Mouse (Mus musculus) midbrain, embryonic 13.5 days (tissue): ENCODE measurements around the gene Prokr1. TPM values are rescaled to one million over a fixed set of nuclear protein-coding genes. Genes with fewer than 3 reads are reported as not detected.
A peak's percentile ranks its signal among the peaks of the same experiment; 100 is the strongest.
"Not testable (repeated sequence)": the region's sequence is repeated elsewhere in the genome, so short reads cannot be mapped to it uniquely, and the experiment has no call there.

Experiments used
- ATAC-seq: fragments of 200-750 bp; cut with Nextera tagmentation; 2 replicates; pipeline ENCODE4 v1.8.0; 2017; ENCODE audit warnings: mild to moderate bottlenecking, moderate TSS enrichment, moderate library complexity
- H3K27ac ChIP-seq: fragments of 300-500 bp; sonication (generic); 2 replicates; pipeline ENCODE4 v1.5.1; 2015; ENCODE audit warnings: inconsistent platforms, mild to moderate bottlenecking, moderate library complexity
- H3K27me3 ChIP-seq: fragments of 300-500 bp; sonication (generic); 2 replicates; pipeline ENCODE4 v1.6.1; 2015; ENCODE audit warnings: mild to moderate bottlenecking, inconsistent platforms
- H3K36me3 ChIP-seq: fragments of 300-500 bp; sonication (generic); 2 replicates; pipeline ENCODE4 v1.6.1; 2015; ENCODE audit warnings: mild to moderate bottlenecking, inconsistent platforms
- H3K4me1 ChIP-seq: fragments of 300-500 bp; sonication (generic); replicated peaks from 2 replicates; pipeline ENCODE4 v1.6.1; 2015; ENCODE audit warnings: inconsistent platforms
- H3K4me2 ChIP-seq: fragments of 300-500 bp; sonication (generic); replicated peaks from 2 replicates; pipeline ENCODE4 v1.6.1; 2015; ENCODE audit warnings: moderate library complexity, mild to moderate bottlenecking, inconsistent platforms
- H3K4me3 ChIP-seq: fragments of 300-500 bp; sonication (generic); replicated peaks from 2 replicates; pipeline ENCODE4 v1.5.1; 2015; ENCODE audit warnings: mild to moderate bottlenecking, inconsistent platforms
- H3K9ac ChIP-seq: fragments of 300-500 bp; sonication (generic); replicated peaks from 2 replicates; pipeline ENCODE4 v1.6.1; 2015; ENCODE audit warnings: mild to moderate bottlenecking, inconsistent platforms
- H3K9me3 ChIP-seq: fragments of 300-500 bp; sonication (generic); 2 replicates; pipeline ENCODE4 v1.6.1; 2016; ENCODE audit warnings: mild to moderate bottlenecking, inconsistent platforms
- WGBS: fragments of 180-500 bp; shearing (Covaris S2); methylation state at CpG from one replicate; pipeline ENCODE4 v1.1.7; 2015; 5-methylcytosine and 5-hydroxymethylcytosine counted together
- polyA plus RNA-seq: library from polyadenylated mRNA; unstranded; fragments of >200 nt; fragmentation: Nextera tagmentation; extraction: Ambion mirVana; gene quantifications from 2 replicates; pipeline ENCODE4 v1.2.1, GENCODE M21; 2015

The Prokr1 gene
- polyA plus RNA-seq, 1 experiment from 2014 or later: 2.1 TPM

DNA sequence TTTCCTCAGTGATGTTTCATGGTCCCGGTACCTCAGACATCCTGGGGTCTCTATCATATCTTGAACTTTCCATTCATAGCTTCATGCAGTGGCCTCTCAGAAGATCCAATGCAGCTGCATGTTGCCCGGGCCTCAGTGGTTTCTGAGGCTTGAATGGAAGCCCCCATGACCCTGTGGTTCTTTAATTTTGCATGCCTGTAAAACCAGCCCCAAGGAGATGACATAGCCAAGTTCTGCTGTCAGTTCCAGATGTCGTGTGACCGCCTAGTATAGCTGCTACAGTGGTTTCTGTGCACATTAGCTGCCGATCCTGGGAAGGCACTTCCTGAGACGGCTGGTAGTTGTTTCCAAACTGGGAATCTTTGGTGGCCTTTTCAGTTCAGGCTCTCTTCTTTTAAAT lies 3.6 kb upstream of the Prokr1 start:
- no peaks in the 10 kb centered on the region for H3K9me3 ChIP-seq
- peaks cover 32% of the 10 kb centered on the region for H3K4me1 ChIP-seq
- no peak for ATAC-seq
- 85% methylated on average over 6 of the region's 6 CpGs for WGBS
- H3K27me3 ChIP-seq: peaks cover 9% of the 10 kb centered on the region
- no peak overlapping the region for H3K4me2 ChIP-seq
- H3K4me3 ChIP-seq: no peak overlapping the region
- no peak overlapping the region for H3K27ac ChIP-seq
- H3K36me3 ChIP-seq: no peaks in the 10 kb centered on the region
- no peak overlapping the region for H3K9ac ChIP-seq

DNA sequence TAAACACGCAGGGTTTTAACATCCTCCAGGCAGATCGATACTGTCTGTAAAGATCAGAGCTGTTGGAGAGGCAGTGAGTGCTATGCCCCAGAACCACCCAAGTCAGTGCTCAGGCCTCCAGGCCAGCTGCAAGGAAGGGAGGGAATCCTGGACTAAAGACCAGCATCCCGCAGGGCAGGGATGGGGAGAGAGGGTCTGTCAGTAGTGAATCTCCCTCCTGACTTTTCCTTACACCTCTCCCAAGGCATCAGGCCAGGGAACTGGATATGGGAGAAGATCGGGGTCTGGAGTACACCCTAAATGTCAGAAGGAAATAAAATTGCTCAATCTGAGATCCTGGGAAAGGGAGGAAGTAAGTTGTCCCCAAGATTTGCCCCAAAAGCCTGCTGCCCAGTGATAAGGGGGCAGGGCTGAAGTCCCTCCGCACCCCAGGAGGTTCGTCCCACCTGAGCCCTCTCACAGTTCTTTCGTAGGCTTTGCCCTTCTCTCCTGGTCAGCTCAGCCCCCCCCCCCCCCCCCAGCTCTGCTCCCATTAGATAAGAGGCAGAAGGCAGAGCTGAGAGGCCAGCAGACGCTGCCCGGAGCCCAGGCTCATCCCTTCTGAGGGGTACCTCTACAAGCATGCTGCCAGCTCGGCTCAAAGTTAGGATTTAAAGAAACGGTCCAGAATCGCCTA lies 687 bp downstream of the Prokr1 start:
- no peak overlapping the region for H3K27ac ChIP-seq
- H3K36me3 ChIP-seq: no peaks in the 10 kb centered on the region
- ATAC-seq: peak; percentile 59
- H3K9me3 ChIP-seq: no peaks in the 10 kb centered on the region
- peaks cover 21% of the 10 kb centered on the region for H3K4me1 ChIP-seq
- peaks cover 18% of the 10 kb centered on the region for H3K27me3 ChIP-seq
- peak overlapping the region; percentile 93 for H3K4me2 ChIP-seq
- H3K4me3 ChIP-seq: peak overlapping the region; percentile 54
- H3K9ac ChIP-seq: peak overlapping the region; percentile 66
- WGBS: 7% methylated on average over 12 of the region's 12 CpGs

DNA sequence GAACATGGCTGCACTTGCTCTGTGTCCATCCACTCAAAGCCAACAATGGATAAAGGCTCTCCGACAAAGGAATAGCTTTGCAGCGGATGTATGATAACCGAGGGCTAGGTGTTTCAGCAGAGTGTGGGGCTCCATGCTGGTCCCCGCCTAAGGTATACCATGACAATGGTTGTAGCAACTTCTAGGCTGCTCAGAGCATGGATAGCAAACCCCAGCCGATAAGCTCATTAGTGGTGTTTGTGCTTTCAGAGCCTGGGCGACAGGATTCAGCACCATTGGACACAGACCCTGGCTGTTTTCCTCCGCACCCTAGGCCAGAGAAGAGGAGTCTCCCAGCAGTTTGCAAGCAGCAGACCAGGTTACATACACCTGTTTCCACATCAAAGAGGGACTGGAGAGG lies 6.6 kb downstream of the Prokr1 start:
- no peaks in the 10 kb centered on the region for H3K9me3 ChIP-seq
- no peak for ATAC-seq
- H3K9ac ChIP-seq: no peak overlapping the region
- H3K4me3 ChIP-seq: no peak overlapping the region
- H3K27ac ChIP-seq: no peak overlapping the region
- H3K4me1 ChIP-seq: no peaks in the 10 kb centered on the region
- no peak overlapping the region for H3K4me2 ChIP-seq
- H3K27me3 ChIP-seq: peaks cover 7% of the 10 kb centered on the region; the same call in 1 of the 2 replicates
- H3K36me3 ChIP-seq: no peaks in the 10 kb centered on the region
- 86% methylated on average over 7 of the region's 7 CpGs for WGBS

DNA sequence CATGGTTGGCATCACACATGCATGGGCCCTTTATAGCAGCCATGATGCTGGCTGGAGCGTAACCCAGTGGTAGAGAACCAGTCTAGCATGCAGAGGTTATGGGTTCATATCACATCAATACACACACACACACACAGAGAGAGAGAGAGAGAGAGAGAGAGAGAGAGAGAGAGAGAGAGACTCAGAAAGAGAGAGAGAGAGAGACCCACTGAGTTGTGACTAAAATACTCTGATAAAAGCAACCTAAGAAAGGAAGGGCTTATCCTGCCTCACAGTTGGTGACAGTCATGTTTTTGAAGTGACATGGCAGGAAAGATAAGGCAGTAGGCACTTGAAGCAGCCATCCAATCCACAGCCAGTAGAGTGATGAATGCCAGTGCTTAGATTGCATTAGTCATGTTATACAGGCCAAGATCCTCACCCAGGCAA lies 7.3 kb downstream of the Prokr1 start:
- H3K4me3 ChIP-seq: no peak overlapping the region
- H3K27me3 ChIP-seq: 0 out of 2 replicates have a peak, but pooled peaks cover under 1% of the 10 kb centered on the region
- no peaks in the 10 kb centered on the region for H3K36me3 ChIP-seq
- no peak overlapping the region for H3K4me2 ChIP-seq
- WGBS: 96% methylated on average over 1 of the region's 1 CpGs
- H3K9me3 ChIP-seq: no peaks in the 10 kb centered on the region
- no peak overlapping the region for H3K9ac ChIP-seq
- no peak overlapping the region for H3K27ac ChIP-seq
- no peaks in the 10 kb centered on the region for H3K4me1 ChIP-seq
- ATAC-seq: no peak

DNA sequence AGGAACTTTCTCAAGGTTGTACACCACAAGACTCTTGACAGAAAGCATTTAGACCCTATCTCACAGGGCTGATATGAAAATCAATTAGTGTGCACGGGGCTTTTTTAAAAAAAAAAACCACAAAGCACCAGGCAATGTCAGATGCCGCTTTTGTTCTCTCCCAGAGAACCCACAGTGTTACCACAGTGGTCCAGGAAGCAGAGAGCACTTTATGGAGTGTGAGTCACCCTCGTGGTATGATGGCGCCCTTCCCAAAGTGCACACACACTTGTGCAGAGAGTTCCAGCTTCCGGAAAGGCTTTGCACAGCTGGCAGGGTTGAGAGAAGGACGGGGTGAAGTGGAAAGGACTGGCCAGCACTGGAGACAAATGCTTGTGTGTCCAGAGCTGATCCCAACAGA lies 8.1 kb downstream of the Prokr1 start:
- WGBS: 82% methylated on average over 6 of the region's 6 CpGs
- H3K4me2 ChIP-seq: no peak overlapping the region

DNA sequence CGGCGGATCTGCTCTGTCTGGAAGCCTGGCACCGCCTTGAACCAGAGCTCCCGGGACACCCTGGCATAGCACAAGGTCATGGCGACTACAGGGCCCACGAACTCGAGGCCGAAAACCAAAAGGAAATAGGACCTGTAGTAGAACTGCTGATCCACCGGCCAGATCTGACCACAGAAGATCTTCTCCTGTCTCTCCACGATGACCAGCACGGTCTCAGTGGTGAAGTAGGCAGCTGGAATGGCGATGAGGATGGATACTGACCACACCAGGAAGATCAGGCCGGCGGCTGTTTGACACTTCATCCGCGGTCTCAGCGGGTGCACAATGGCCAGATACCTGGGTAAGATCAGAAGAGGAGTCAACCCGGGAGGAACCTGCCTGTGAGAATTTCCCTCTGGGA lies 9.0 kb downstream of the Prokr1 start:
- Histone ChIP-seq H3K9me3 (no peaks in the 10 kb centered on the region), H3K4me3 (no peak overlapping the region), H3K36me3 (no peaks in the 10 kb centered on the region), H3K27ac (no peak overlapping the region), H3K4me2 (no peak overlapping the region), H3K27me3 (no peaks in the 10 kb centered on the region), H3K9ac (no peak overlapping the region), H3K4me1 (no peaks in the 10 kb centered on the region)
- ATAC-seq: no peak
- 90% methylated on average over 18 of the region's 18 CpGs for WGBS

More for the DNA sequence above, 8.1 kb downstream of the Prokr1 start:
- no peaks in the 10 kb centered on the region for H3K27me3 ChIP-seq
- no peak overlapping the region for H3K27ac ChIP-seq
- H3K4me3 ChIP-seq: no peak overlapping the region
- H3K9ac ChIP-seq: no peak overlapping the region
- no peaks in the 10 kb centered on the region for H3K9me3 ChIP-seq
- H3K36me3 ChIP-seq: no peaks in the 10 kb centered on the region
- ATAC-seq: no peak
- no peaks in the 10 kb centered on the region for H3K4me1 ChIP-seq

DNA sequence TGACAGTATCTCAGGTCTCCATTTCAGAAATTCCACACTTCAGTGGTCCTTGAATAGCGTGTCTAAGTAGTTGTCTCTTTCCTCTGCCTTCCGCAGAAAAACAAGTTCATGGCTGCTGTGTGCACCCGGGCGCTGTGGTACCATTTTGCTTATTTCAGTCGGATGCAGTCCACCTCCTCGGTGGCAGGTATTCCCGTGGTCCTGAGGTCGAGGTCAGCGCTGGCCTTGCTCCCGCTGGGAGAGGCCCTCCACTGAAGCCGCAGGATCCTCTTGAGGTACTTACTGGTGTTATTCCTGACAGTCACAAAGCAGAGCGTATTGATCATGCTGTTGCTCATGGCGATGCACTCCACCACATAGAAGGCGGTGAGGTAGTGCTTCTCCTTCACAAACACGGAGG lies 9.5 kb downstream of the Prokr1 start:
- Histone ChIP-seq H3K27me3 (no peaks in the 10 kb centered on the region), H3K9me3 (no peaks in the 10 kb centered on the region), H3K4me3 (no peak overlapping the region), H3K9ac (no peak overlapping the region), H3K4me1 (no peaks in the 10 kb centered on the region), H3K36me3 (no peaks in the 10 kb centered on the region), H3K4me2 (no peak overlapping the region), H3K27ac (no peak overlapping the region)
- no peak for ATAC-seq
- WGBS: 87% methylated on average over 15 of the region's 15 CpGs

DNA sequence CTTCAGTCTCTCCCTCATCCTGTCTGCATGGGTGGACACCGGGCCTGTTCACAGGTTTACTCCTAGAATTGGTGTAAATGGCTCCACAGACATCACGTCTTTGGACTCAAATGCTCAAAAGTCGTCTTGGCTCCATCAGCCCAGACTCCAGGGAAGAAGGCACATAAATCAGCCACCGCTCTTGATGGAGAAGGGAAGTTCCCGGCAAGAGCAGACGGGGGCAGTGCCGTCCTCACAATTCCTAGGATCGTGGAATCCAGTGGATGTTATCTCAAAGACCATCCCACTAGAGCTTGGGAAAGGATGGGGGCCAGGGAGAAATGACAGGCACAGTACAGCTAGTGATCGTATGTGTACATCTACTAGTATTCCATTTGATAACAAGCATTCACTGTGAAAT lies 12.3 kb downstream of the Prokr1 start:
- no peak overlapping the region for H3K27ac ChIP-seq

DNA sequence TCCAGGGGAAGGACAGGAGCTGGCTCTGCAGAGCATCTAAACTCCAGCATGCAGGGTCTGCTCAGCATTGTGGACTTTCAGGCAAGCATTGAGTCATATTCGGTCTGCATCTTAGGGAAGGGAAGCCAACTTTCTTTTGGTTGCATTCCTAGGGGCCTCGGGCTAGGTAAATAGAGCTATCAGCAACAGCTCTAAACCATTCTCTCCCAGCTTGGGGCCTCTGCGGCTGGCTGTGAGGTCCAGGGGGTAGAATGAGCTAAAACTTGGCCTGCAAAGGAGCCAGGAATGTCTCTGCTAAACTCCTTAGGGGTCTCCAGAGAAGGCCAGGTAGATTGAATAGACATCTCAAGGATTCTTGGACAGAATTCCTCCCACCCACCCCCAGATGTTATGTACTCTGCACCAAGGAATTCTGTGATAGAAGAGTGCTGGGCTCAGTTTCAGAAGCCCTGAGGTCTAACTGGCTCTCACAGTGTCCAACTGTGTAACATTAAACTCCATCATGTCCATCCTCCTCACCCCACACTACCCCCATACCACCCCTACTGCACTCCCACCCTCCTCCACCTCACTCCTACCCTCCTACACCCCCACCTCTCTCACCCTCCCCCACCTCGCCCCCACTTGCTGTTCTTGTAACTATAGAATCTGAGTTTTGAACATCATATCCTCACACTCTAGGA lies 13.8 kb downstream of the Prokr1 start:
- Histone ChIP-seq H3K9ac (no peak overlapping the region), H3K4me3 (no peak overlapping the region), H3K4me2 (no peak overlapping the region), H3K27me3 (no peaks in the 10 kb centered on the region), H3K36me3 (no peaks in the 10 kb centered on the region), H3K27ac (no peak overlapping the region), H3K9me3 (no peaks in the 10 kb centered on the region), H3K4me1 (no peaks in the 10 kb centered on the region)
- no peak for ATAC-seq
- WGBS: 42% methylated on average over 4 of the region's 4 CpGs

More for the DNA sequence above, 12.3 kb downstream of the Prokr1 start:
- no peak for ATAC-seq
- Histone ChIP-seq H3K4me1 (no peaks in the 10 kb centered on the region), H3K4me3 (no peak overlapping the region), H3K36me3 (no peaks in the 10 kb centered on the region), H3K27me3 (no peaks in the 10 kb centered on the region), H3K9ac (no peak overlapping the region), H3K9me3 (no peaks in the 10 kb centered on the region), H3K4me2 (no peak overlapping the region)
- WGBS: 57% methylated on average over 9 of the region's 9 CpGs

DNA sequence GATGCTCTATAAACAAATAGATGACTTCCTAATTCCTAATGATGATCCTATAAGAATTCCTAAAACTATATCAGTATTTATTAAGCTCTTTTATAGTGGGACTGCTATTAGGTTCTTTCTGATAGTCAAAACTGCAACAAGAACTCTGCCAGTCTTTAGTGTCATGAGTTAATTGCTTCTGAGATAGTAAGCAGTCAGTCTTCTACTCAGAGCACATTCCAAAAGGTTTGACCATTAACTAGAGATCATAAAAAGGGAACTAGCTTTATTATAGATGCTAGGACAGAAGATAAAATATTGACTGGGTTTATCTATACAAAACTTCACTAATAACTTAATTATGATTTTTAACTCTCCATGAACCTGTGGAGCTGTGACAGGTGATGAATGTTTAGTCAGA lies 18.7 kb downstream of the Prokr1 start:
- H3K4me2 ChIP-seq, ATAC-seq, H3K4me3 ChIP-seq, H3K27me3 ChIP-seq, H3K27ac ChIP-seq, H3K9me3 ChIP-seq, H3K9ac ChIP-seq, H3K4me1 ChIP-seq, H3K36me3 ChIP-seq: not testable (repeated sequence)

DNA sequence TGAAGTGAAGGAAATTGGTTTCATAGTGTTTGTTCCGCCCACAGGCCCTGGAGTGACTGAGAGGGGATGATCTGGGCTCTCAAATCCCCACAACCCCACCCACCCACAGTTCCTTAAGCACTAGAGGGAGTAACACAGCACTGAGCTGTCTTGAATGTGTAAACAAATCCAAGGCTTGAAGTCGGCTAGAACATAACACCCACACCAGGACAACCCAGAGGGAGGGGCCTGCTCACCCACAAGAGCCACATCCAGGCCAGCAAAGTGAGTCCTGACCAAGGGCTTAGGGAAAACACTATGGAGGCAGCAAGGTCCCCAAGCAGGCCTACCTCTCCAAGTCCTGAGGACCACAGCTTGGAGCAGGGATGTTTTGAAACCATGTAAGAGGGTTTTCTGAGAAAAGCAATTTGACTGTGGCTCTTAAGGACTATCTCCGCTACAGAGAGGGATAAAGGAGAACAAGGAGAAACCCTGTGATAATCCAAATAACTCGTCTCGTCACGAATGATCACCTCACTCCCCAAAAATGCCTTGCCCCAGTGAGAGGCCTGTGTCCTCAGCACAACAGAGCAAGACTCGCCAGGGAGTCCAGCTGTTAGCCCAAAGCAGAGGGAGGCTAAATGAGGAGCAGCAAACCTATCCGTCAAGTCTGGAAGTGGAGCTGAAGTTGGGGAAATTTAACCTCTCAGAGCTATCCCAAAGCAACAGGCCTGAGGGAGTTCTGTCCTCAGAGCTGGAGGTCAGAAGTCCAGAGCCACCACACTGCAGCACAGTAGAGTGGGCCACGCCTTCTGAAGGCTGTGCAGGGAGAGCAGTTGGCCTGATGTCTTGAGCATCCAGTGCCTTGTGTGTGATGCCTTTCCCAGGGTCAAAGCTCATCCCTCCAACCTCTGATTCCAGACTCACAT lies 22.6 kb downstream of the Prokr1 start:
- Histone ChIP-seq H3K36me3 (no peaks in the 10 kb centered on the region), H3K27ac (no peak overlapping the region), H3K4me3 (no peak overlapping the region), H3K9me3 (no peaks in the 10 kb centered on the region), H3K4me2 (no peak overlapping the region), H3K27me3 (no peaks in the 10 kb centered on the region), H3K4me1 (no peaks in the 10 kb centered on the region), H3K9ac (no peak overlapping the region)
- 61% methylated on average over 9 of the region's 9 CpGs for whole genome bisulfite sequencing
- no peak for ATAC-seq

DNA sequence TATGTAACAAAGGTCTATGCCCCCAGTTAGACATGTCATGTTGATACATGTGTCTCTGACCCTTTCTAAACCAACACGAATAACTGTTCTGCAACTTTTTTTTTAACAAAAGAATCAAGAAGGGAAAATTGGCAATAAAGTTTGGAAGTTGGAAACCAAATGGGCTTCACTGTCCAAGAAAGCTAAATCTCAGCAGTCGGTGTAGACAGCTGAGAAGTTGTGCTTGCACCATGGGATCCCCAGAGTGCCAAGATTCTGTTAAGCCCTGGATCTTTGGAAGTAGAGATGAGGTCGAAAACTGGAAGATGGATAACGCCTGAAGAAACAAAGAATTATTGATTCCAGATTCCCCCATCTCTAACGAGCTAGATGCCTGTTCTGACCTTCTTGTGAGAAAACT lies 25.4 kb downstream of the Prokr1 start:
- no peaks in the 10 kb centered on the region for H3K4me1 ChIP-seq
- H3K4me2 ChIP-seq: no peak overlapping the region
- WGBS: 86% methylated on average over 5 of the region's 5 CpGs
- no peaks in the 10 kb centered on the region for H3K36me3 ChIP-seq
- H3K27ac ChIP-seq: no peak overlapping the region
- no peaks in the 10 kb centered on the region for H3K9me3 ChIP-seq
- H3K4me3 ChIP-seq: no peak overlapping the region
- H3K27me3 ChIP-seq: no peaks in the 10 kb centered on the region
- no peak overlapping the region for H3K9ac ChIP-seq
- no peak for ATAC-seq
